Mouse (Mus musculus) C2C12 (cell line): ENCODE results near the gene Tab2. TPM values are rescaled to one million over a fixed set of nuclear protein-coding genes. Genes with fewer than 3 reads are reported as not detected.

Experiments
- H3K27me3 ChIP-seq: one replicate; pipeline ENCODE4 v1.6.1; 2011; ENCODE audit not compliant: control insufficient read depth, insufficient read depth, insufficient read length
- H3K36me3 ChIP-seq: one replicate; pipeline ENCODE4 v1.6.1; 2011; ENCODE audit not compliant: control insufficient read depth, insufficient read depth
- H3K4me3 ChIP-seq: one replicate; pipeline ENCODE4 v1.5.1; 2011; ENCODE audit warnings: mild to moderate bottlenecking, control low read depth; ENCODE audit not compliant: poor library complexity, insufficient read depth, severe bottlenecking
- H3K79me2 ChIP-seq: one replicate; pipeline ENCODE4 v1.6.1; 2011; ENCODE audit not compliant: control insufficient read depth, insufficient read depth
- H3K79me3 ChIP-seq: one replicate; pipeline ENCODE4 v1.6.1; 2011; ENCODE audit warnings: low read depth, control low read depth
- H3ac ChIP-seq: one replicate; pipeline ENCODE3; 2011; ENCODE audit warnings: low read depth; ENCODE audit not compliant: control insufficient read depth, insufficient read length
- CEBPB ChIP-seq: IDR thresholded peaks from one replicate; pipeline ENCODE4 v1.6.1; 2011; ENCODE audit warnings: low read depth, mild to moderate bottlenecking, control low read depth, moderate library complexity
- CTCF ChIP-seq: IDR thresholded peaks from one replicate; pipeline ENCODE4 v1.5.1; 2011; ENCODE audit not compliant: control insufficient read depth, insufficient read depth, insufficient read length
- FOSL1 ChIP-seq: IDR thresholded peaks from one replicate; pipeline ENCODE4 v1.8.0; 2011; ENCODE audit warnings: mild to moderate bottlenecking, low read length; ENCODE audit not compliant: poor library complexity, insufficient read depth, severe bottlenecking
- MAX ChIP-seq: IDR thresholded peaks from one replicate; pipeline ENCODE4 v1.6.1; 2011; ENCODE audit warnings: mild to moderate bottlenecking, control low read depth
- MYOD1 ChIP-seq: IDR thresholded peaks from one replicate; pipeline ENCODE4 v1.6.1; 2011; ENCODE audit warnings: low read depth; ENCODE audit not compliant: control insufficient read depth, insufficient read length
- MYOG ChIP-seq: IDR thresholded peaks from one replicate; pipeline ENCODE4 v1.6.1; 2011; ENCODE audit not compliant: control insufficient read depth, insufficient read length; ENCODE audit errors: extremely low read depth
- USF1 ChIP-seq: IDR thresholded peaks from one replicate; pipeline ENCODE4 v1.6.1; 2011; ENCODE audit warnings: low read depth, mild to moderate bottlenecking, control low read depth, moderate library complexity
- polyA plus RNA-seq: library from polyadenylated mRNA; unstranded; fragments of >200 nt; fragmentation: generic; extraction: Trizol; gene quantifications from one replicate; pipeline ENCODE4 v1.2.1, GENCODE M21; 2012; ENCODE audit warnings: missing spikeins

The Tab2 gene
- polyA plus RNA-seq, 1 experiment, result 19.1 TPM

GRCm38 (mm10) chr10:7967096-7967495 lies 11.1 kb upstream of the Tab2 start:
- TF ChIP-seq MAX (no peak), FOSL1 (no peak), MYOG (no peak), MYOD1 (no peak), CEBPB (no peak)
- no peak overlapping the region for H3ac ChIP-seq
- no peak overlapping the region for H3K4me3 ChIP-seq
- H3K79me2 ChIP-seq, result no peaks in the 10 kb centered on the region
- H3K79me3 ChIP-seq, result no peaks in the 10 kb centered on the region
- H3K36me3 ChIP-seq, result no peaks in the 10 kb centered on the region
- no peaks in the 10 kb centered on the region for H3K27me3 ChIP-seq

GRCm38 (mm10) chr10:7959073-7959472 lies 3.0 kb upstream of the Tab2 start:
- no peaks in the 10 kb centered on the region for H3K36me3 ChIP-seq
- H3ac ChIP-seq, result no peak overlapping the region
- H3K79me2 ChIP-seq, result peaks cover 19% of the 10 kb centered on the region
- peaks cover 13% of the 10 kb centered on the region for H3K79me3 ChIP-seq
- no peak overlapping the region for H3K4me3 ChIP-seq
- H3K27me3 ChIP-seq, result no peaks in the 10 kb centered on the region
- TF ChIP-seq CTCF (no peak), FOSL1 (no peak), MAX (no peak), USF1 (no peak), MYOG (no peak), MYOD1 (no peak), CEBPB (no peak)

GRCm38 (mm10) chr10:7955634-7956121 lies 352 bp downstream of the Tab2 start:
- TF ChIP-seq MYOG, result no peak
- no peak for TF ChIP-seq FOSL1
- no peak for TF ChIP-seq MYOD1
- TF ChIP-seq MAX, result no peak
- no peak for TF ChIP-seq CEBPB
- no peak for TF ChIP-seq CTCF
- no peak for TF ChIP-seq USF1
- Histone ChIP-seq H3K4me3 (peak overlapping the region; percentile 80), H3K36me3 (peaks cover 3% of the 10 kb centered on the region), H3ac (peak overlapping the region; percentile 69), H3K79me3 (peaks cover 46% of the 10 kb centered on the region), H3K27me3 (no peaks in the 10 kb centered on the region), H3K79me2 (peaks cover 53% of the 10 kb centered on the region)

GRCm38 (mm10) chr10:7954989-7955633 lies 919 bp downstream of the Tab2 start:
- H3K4me3 ChIP-seq, result peak overlapping the region; percentile 80
- TF ChIP-seq CTCF (no peak), USF1 (no peak), MAX (no peak), MYOG (no peak), CEBPB (no peak)
- H3ac ChIP-seq, result peak overlapping the region; percentile 69
- H3K79me2 ChIP-seq, result peaks cover 58% of the 10 kb centered on the region
- H3K79me3 ChIP-seq, result peaks cover 52% of the 10 kb centered on the region
- H3K27me3 ChIP-seq, result no peaks in the 10 kb centered on the region
- peaks cover 3% of the 10 kb centered on the region for H3K36me3 ChIP-seq

GRCm38 (mm10) chr10:7954627-7954988 lies 1.4 kb downstream of the Tab2 start:
- no peak for TF ChIP-seq MYOG
- TF ChIP-seq MAX, result no peak
- TF ChIP-seq FOSL1, result no peak
- TF ChIP-seq CTCF, result no peak
- no peak for TF ChIP-seq MYOD1
- TF ChIP-seq USF1, result no peak
- TF ChIP-seq CEBPB, result no peak
- H3K79me2 ChIP-seq, result peaks cover 63% of the 10 kb centered on the region
- H3K79me3 ChIP-seq, result peaks cover 56% of the 10 kb centered on the region

GRCm38 (mm10) chr10:7943006-7943405 lies 13.0 kb downstream of the Tab2 start:
- H3ac ChIP-seq, result no peak overlapping the region
- peaks cover 93% of the 10 kb centered on the region for H3K79me3 ChIP-seq
- H3K36me3 ChIP-seq, result peaks cover 18% of the 10 kb centered on the region
- no peak overlapping the region for H3K4me3 ChIP-seq
- H3K79me2 ChIP-seq, result peaks cover 100% of the 10 kb centered on the region
- no peaks in the 10 kb centered on the region for H3K27me3 ChIP-seq
- no peak for TF ChIP-seq MYOD1
- TF ChIP-seq MAX, result peak; percentile 31

More at GRCm38 (mm10) chr10:7954627-7954988, 1.4 kb downstream of the Tab2 start:
- H3K4me3 ChIP-seq, result peak overlapping the region; percentile 80
- peak overlapping the region; percentile 54 for H3ac ChIP-seq
- peaks cover 3% of the 10 kb centered on the region for H3K36me3 ChIP-seq
- no peaks in the 10 kb centered on the region for H3K27me3 ChIP-seq
